Mouse (Mus musculus): Measurements from ENCODE around the gene Tmc8.
"Not testable (repeated sequence)": the region's sequence is repeated elsewhere in the genome, so short reads cannot be mapped to it uniquely, and the experiment has no call there.

Tmc8 gene

DNA sequence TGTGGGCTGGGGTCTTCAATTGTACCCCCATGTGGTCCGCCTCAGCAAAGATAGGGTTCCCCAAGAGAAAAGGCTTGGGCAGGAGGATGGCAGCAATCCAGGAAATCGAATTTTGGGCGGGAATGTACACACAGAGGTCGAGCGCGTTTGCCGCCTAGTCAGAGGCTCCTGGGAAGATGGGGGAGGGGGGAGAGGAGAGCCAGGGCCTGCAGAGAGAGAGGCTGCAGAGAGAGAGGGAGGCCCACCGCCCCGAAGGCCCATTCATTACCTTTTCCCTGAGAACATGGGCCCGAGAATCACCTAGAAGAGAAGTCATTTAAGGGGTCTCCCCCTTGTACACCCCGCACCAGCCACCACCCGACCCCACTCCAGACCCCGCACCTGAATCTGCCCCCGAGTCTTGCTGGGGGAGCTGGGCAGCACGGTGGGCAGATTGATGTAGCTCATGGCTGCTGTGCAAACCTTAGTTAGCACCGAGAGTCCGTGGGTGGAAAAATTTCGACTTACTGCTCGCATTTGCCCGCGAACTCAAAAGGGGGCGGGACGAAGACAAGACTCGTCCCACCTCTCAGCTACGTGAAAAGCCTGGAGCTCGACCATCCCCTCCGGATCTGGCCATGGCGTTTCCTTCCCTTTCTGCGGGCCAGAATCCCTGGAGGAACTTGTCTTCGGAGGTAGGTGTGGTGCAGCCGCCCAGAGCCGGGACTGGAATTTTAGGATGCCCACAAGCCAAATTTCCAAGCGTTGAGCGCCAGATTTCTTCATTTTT lies 43.6 kb downstream of the Tmc8 start, which contains the start of the genes Afmid and Tk1:
Afmid (plus strand) TSS at position 592 of the 769 bp plus-strand sequence.
Tk1 (minus strand) TSS at position 760 of the 769 bp plus-strand sequence.
- peak; percentile 61 to 72 for DNase-seq (ENCODE audit: low spot score in 2 of 2)

DNA sequence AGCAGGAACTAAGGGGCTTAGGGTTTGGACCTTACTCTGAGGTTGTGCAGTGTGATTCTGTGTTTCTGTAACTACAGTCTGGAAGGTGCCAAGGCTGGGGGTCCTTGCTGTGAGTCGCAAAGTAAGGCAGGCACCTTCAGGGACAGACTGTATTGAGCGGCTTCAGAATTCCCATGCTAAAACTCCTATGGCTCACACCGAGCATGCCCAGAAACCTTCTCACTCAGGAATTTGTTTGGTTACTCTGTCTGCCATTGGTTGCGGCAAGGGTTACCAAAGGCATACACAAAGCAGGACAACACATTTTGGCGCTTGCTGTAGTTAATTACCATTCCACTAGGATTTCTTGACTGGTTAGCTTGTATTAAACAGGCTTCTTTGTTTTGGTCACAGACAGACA lies 44.3 kb downstream of the Tmc8 start:
- peak in 1 of 2 experiments; percentile 23 for DNase-seq (ENCODE audit: low spot score in 2 of 2)

DNA sequence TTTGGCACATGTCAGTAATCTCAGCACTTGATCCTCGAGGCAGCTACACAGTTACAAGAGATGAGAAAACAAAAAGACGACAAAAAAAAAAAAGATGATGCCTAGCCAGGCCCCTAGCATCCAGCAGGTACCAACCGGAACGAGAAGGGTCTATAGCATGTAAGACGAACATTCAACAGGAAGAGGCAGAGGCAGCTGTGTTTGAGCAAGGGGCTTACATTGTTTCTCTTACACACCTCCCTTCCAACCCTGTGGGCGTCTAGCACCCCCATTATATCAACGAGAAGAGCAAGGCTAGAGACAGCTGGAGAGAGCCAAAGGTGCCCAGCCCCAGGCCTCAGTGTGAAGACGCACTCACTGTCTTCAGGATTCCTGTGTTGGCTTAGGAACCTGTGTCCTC lies 45.0 kb downstream of the Tmc8 start:
- no peak for DNase-seq (ENCODE audit: low spot score in 2 of 2)

- no peak for DNase-seq (ENCODE audit: low spot score in 2 of 2)
Measured at GRCm38 (mm10) chr11:117827386-117827785, 45.5 kb downstream of the Tmc8 start.

GRCm38 (mm10) chr11:117828149-117828887 lies 46.4 kb downstream of the Tmc8 start:
- DNase-seq (ENCODE audit: low spot score in 2 of 2): no peak

DNA sequence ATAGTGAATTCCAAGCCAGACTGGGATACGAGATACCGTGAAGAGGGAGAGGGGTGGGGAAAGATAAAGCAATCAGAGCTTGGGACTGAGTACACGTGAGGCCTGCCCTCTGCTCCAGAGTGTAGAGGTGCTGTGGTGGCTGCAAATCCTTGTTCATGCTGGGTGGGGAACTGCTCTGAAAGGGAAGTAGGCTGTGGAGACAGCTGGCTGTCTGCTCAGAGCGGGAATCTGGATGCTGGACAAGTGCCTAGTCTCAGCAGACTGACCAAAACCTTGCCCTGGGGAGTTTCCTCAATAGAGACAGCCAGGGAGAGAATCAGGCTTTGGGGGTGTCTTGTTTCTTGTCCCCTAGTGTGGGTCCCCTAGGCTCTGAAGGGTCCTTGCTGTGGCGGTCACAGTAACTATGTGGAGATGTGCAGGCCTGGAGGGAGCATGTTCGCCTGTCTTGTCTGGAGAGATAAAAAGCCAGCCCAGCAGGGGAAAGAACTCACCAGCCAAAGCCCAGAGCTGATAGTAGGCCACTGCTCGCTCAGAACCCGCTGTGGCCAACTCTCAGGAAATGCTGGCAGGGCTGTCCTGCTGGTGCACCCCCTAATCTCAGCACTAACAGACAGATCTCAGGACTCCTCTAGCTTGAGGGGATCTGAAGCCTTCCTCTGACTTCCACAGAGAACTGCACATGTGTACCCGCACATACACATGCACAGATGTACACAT lies 47.2 kb downstream of the Tmc8 start:
- DNase-seq (ENCODE audit: low spot score in 2 of 2): peak in 1 of 2 experiments; percentile 50

DNA sequence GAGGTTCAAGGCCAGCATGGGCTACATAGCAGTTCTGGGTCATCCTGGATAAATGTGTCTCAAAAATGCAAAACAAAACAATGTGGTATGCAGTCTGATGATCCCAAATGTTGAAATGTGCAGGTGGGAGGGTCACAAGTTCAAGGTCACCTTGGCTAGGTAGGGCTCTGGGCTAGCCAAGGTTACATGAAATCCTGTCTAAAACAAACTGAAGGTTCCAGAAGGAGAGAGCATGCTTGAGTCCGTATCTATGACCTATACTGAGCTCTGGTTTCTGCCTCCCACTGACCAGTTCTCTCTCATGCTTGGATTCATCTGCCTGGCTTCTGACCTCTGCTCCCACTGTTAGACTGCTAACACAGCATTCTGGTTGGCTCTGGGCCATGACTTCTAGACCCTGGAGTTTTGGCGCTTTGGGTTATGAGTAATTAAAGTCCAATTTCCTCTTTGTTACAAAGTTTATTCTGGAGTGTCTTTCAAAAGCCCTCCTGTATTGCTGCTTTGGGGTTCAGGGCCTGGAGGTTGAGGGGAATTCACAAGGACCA lies 47.9 kb downstream of the Tmc8 start:
- peak in 1 of 2 experiments; percentile 34 for DNase-seq (ENCODE audit: low spot score in 2 of 2)

DNA sequence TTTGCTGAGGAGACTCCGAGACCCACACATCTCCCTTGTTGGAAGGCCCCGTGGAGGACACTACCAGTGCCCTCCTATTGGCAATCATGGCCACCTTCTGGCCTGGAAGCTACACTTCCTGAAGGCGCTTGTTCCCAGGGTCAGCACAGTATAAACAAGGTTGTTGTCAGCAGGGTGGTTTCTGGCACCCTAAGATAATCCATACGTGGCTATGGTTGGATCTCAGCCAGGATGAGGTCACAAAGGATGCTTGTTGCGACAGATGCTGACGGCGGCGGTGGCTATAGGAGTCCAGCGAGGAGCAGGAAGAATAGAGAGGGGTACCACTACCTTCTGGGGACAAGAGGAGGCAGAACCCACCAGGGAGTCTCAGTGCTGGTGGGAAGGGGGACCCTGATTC lies 48.5 kb downstream of the Tmc8 start:
- DNase-seq (ENCODE audit: low spot score in 2 of 2): no peak

GRCm38 (mm10) chr11:117832086-117832969 lies 50.5 kb downstream of the Tmc8 start:
- DNase-seq (ENCODE audit: low spot score in 2 of 2): peak; percentile 39 to 74

- DNase-seq (ENCODE audit: low spot score in 2 of 2): not testable (repeated sequence)
Measured at GRCm38 (mm10) chr11:117833509-117833908, 51.6 kb downstream of the Tmc8 start.

DNA sequence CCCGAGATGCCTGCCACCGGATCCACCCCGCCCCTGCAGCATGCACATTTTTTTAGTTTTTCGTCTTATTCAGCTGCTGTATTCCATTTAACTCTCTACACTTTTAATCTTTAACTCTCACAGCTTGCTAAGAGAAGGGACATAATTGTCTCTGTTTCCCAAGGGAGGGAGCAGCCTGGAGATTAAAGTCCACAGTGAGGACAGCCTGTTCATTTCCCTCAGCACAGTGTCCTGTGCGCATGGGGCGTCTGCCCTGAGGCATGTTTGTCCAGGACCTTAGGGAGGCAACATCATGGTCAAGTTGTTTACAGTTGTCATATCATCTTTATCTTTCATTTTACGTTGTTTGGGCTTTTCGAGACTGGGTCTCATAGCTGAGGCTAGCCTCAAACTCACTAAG lies 52.2 kb downstream of the Tmc8 start:
- no peak for DNase-seq (ENCODE audit: low spot score in 2 of 2)

DNA sequence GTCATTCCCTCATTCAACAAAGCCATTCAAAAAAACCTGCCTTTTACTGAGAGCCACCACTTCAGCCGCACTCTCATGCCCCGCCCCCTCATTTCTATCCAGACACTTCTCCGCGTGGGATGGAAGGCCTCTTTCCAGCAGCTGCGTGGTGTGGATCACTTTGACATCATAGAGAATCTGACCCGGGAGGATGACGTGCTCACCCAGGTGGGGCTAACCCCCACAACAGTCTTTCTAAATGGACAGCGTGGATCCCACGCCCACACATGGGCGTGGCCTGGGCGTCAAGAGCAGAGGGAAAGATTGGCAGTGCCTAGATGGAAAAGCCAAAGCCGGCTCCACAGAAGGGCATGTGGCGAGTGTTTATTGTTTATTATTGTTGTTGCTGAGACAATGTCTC lies 54.4 kb downstream of the Tmc8 start:
- no peak for DNase-seq (ENCODE audit: low spot score in 2 of 2)

DNA sequence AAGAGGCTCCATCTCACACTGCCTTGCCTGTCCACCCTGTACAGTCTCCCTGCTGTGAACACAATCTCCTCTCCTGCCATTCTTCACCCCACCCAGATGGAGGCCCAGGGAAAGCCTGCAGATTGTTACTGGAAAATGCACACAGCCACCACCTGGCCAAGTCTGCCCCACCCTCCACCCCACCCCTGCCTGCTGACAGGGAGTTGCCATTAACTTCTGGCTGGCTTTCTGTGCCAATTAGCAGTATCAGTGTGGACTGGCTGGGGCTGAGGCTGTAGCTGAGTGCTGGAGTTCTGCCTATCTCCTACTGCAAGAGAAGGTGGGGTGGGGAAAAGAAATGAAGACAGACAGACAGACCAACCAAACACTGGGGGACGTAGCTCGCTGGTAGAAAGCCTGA lies 56.7 kb downstream of the Tmc8 start:
- DNase-seq (ENCODE audit: low spot score in 2 of 2): no peak

DNA sequence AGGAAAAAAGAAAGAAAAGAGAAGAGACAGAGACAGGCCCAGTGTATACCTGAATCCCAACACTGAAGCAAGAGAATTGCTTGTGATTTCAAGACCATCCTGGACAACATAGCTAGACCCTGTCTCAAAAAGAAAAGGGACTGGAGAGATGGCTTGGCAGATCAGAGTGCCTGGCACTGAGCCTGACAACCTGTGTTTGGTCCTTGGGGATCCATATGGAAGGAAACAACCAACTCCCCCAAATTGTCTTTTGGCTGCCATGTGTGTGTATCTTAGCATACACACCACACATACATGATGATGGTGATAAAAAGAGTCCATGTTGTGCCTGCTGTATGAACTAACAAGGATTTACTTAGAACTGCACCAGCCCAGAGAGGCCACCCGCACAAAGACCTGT lies 57.1 kb downstream of the Tmc8 start:
- DNase-seq (ENCODE audit: low spot score in 2 of 2): no peak

DNA sequence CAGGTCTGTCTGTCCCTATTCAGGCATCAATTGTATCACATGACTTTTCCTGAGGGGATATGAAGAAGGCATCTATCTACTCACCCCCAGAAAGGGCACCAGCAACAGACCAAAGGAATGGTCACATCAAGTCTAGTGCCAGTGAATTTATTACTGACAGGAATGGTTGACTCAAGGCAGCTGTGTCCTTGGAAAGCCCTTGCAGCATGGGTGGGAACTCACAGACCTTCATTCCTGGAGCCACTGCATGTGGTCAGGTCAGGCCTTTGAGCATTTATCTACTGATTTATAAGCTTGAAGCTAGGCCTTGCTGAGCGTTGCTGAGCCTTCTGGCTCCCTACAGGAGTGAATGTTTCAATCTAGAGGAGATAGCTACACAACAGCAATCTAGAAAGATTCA lies 59.0 kb downstream of the Tmc8 start:
- DNase-seq (ENCODE audit: low spot score in 2 of 2): no peak

Data from urinary bladder, postnatal 36 days (tissue).